Mouse (Mus musculus): ENCODE measurements around the gene Tmem274. TPM values are rescaled to one million over a fixed set of nuclear protein-coding genes. Genes with fewer than 3 reads are reported as not detected.

Tmem274 gene
- polyA plus RNA-seq, 1 experiment, result not detected

DNA sequence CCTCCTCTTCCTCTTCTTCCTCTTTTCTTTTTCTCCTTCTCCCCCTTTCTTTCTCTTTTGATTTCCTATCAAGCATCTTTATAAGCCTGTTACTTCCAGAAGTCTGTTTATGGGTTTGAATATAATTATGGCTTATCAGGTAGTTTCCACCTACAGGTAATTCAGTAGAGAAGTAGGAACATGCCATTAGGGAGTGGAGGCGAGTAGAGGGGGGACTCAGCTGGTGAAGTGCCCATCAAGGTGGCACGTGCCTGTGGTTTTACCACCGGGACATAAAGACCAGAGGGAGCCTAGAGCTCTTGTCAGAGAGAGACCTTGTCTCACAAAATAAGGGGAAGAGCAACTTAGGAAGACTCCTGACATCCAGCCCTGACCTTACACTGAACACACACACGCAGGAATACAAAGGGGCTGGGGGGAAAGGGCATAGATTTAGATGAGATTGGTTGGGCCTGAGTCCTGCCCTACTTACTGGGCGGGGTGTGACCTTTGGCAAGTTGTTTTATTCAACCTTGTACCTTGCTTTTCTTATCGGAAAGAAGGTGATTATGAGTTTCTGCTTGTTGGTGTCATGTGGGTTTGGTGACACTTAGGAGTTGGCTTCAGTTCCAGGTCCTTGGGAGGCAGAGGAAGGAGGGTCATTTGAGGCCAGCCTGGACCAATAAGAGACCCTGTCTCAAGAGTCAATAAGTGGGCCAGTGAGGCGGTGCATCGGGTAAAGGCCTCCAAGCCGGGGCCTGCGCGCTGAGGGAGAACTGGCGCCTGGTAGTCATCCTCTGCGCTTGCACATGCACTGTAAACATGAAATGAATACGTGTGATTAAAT lies 12.4 kb downstream of the Tmem274 start:
- no peak for TF ChIP-seq CTCF (IDR thresholded peaks at IDR 0.05; ENCODE audit: extremely low read depth, insufficient read length, insufficient replicate concordance, low read depth, low read length)
- TF ChIP-seq POLR2A (IDR thresholded peaks at IDR 0.05; ENCODE audit: low read depth, low read length), result no peak
- peak overlapping the region; percentile 7; the same call in 1 of the 2 replicates for H3K4me3 ChIP-seq (ENCODE audit: low read depth, low read length)
- H3K27me3 ChIP-seq (ENCODE audit: control insufficient read depth, insufficient read depth, low read length), result no peaks in the 10 kb centered on the region
- H3K27ac ChIP-seq (ENCODE audit: insufficient read depth, low read depth, low read length), result peak overlapping the region; percentile 98
- H3K36me3 ChIP-seq (ENCODE audit: control insufficient read depth, insufficient read depth, low read length), result peaks cover 43% of the 10 kb centered on the region
- WGBS, result 26% methylated on average over 14 of the region's 14 CpGs
- peaks cover 4% of the 10 kb centered on the region; the same call in 1 of the 2 replicates for H3K4me1 ChIP-seq (ENCODE audit: control insufficient read depth, insufficient read depth, insufficient read length, low read length)

DNA sequence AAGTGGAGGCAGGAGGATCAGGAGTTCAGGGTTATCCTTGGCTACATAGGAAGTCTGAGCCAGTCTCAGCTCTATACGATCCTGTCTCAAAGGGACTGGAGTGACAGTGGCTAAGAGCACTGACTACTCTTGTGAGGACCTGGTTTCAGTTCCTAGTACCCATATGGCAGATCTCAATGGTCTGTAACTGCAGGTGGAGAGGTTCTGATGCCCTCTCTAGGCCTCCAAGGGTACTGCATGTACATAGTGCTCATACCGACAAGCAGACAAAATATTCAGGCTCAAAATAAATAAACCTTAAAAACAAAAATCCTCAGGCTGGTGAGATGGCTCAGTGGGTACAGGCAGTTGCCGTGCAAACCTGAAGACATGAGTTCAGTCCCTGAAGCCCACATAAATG lies 14.0 kb downstream of the Tmem274 start:
- TF ChIP-seq POLR2A (IDR thresholded peaks at IDR 0.05; ENCODE audit: low read depth, low read length), result no peak
- TF ChIP-seq CTCF (IDR thresholded peaks at IDR 0.05; ENCODE audit: extremely low read depth, insufficient read length, insufficient replicate concordance, low read depth, low read length), result no peak
- H3K4me1 ChIP-seq (ENCODE audit: control insufficient read depth, insufficient read depth, insufficient read length, low read length), result peaks cover 4% of the 10 kb centered on the region; the same call in 1 of the 2 replicates
- no peak overlapping the region for H3K27ac ChIP-seq (ENCODE audit: insufficient read depth, low read depth, low read length)
- no peaks in the 10 kb centered on the region for H3K27me3 ChIP-seq (ENCODE audit: control insufficient read depth, insufficient read depth, low read length)
- WGBS, result 97% methylated on average over 3 of the region's 3 CpGs
- H3K36me3 ChIP-seq (ENCODE audit: control insufficient read depth, insufficient read depth, low read length), result peaks cover 56% of the 10 kb centered on the region
- no peak overlapping the region for H3K4me3 ChIP-seq (ENCODE audit: low read depth, low read length)

- H3K36me3 ChIP-seq (ENCODE audit: control insufficient read depth, insufficient read depth, low read length), result peaks cover 67% of the 10 kb centered on the region
- 67% methylated on average over 2 of the region's 2 CpGs for WGBS
These were observed 19.4 kb downstream of the Tmem274 start for GRCm38 (mm10) chr4:149496612-149497011.

DNA sequence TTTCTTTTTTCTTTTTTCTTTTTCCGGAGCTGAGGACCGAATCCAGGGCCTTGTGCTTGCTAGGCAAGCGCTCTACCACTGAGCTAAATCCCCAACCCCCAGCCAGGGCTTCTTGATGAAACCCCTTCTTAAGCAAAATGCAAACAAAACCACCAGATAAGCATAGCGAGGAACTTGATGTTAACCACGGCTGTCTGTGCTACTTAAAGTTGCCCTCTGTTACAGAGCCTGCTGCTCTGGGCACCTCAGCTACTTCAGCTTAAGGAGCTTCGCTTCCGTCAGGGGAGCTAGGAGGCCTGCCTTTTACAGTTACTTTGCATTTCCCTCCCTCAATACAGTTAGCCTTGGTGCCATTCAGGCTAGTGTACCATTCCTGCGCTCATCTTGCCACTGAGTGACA lies 21.7 kb downstream of the Tmem274 start:
- Histone ChIP-seq H3K4me3 (ENCODE audit: low read depth, low read length) (no peak overlapping the region), H3K27me3 (ENCODE audit: control insufficient read depth, insufficient read depth, low read length) (no peaks in the 10 kb centered on the region), H3K36me3 (ENCODE audit: control insufficient read depth, insufficient read depth, low read length) (peaks cover 63% of the 10 kb centered on the region), H3K4me1 (ENCODE audit: control insufficient read depth, insufficient read depth, insufficient read length, low read length) (no peaks in the 10 kb centered on the region), H3K27ac (ENCODE audit: insufficient read depth, low read depth, low read length) (no peak overlapping the region)
- TF ChIP-seq CTCF (IDR thresholded peaks at IDR 0.05; ENCODE audit: extremely low read depth, insufficient read length, insufficient replicate concordance, low read depth, low read length) (no peak), POLR2A (IDR thresholded peaks at IDR 0.05; ENCODE audit: low read depth, low read length) (no peak)
- WGBS, result 83% methylated on average over 8 of the region's 8 CpGs

More at GRCm38 (mm10) chr4:149496612-149497011, 19.4 kb downstream of the Tmem274 start:
- TF ChIP-seq POLR2A (IDR thresholded peaks at IDR 0.05; ENCODE audit: low read depth, low read length) (no peak), CTCF (IDR thresholded peaks at IDR 0.05; ENCODE audit: extremely low read depth, insufficient read length, insufficient replicate concordance, low read depth, low read length) (no peak)
- Histone ChIP-seq H3K4me3 (ENCODE audit: low read depth, low read length) (no peak overlapping the region), H3K27ac (ENCODE audit: insufficient read depth, low read depth, low read length) (no peak overlapping the region), H3K27me3 (ENCODE audit: control insufficient read depth, insufficient read depth, low read length) (no peaks in the 10 kb centered on the region), H3K4me1 (ENCODE audit: control insufficient read depth, insufficient read depth, insufficient read length, low read length) (no peaks in the 10 kb centered on the region)

- WGBS, result 82% methylated on average over 5 of the region's 5 CpGs
- Histone ChIP-seq H3K36me3 (ENCODE audit: control insufficient read depth, insufficient read depth, low read length) (peaks cover 58% of the 10 kb centered on the region), H3K27ac (ENCODE audit: insufficient read depth, low read depth, low read length) (no peak overlapping the region), H3K4me1 (ENCODE audit: control insufficient read depth, insufficient read depth, insufficient read length, low read length) (no peaks in the 10 kb centered on the region), H3K27me3 (ENCODE audit: control insufficient read depth, insufficient read depth, low read length) (no peaks in the 10 kb centered on the region), H3K4me3 (ENCODE audit: low read depth, low read length) (no peak overlapping the region)
- TF ChIP-seq CTCF (IDR thresholded peaks at IDR 0.05; ENCODE audit: extremely low read depth, insufficient read length, insufficient replicate concordance, low read depth, low read length), result no peak
- TF ChIP-seq POLR2A (IDR thresholded peaks at IDR 0.05; ENCODE audit: low read depth, low read length), result no peak
These were observed 22.6 kb downstream of the Tmem274 start for GRCm38 (mm10) chr4:149499790-149500189.

GRCm38 (mm10) chr4:149504363-149504762 lies 27.2 kb downstream of the Tmem274 start:
- whole genome bisulfite sequencing, result 86% methylated on average over 5 of the region's 5 CpGs
- Histone ChIP-seq H3K27me3 (ENCODE audit: control insufficient read depth, insufficient read depth, low read length) (no peaks in the 10 kb centered on the region), H3K36me3 (ENCODE audit: control insufficient read depth, insufficient read depth, low read length) (peaks cover 23% of the 10 kb centered on the region), H3K4me3 (ENCODE audit: low read depth, low read length) (no peak overlapping the region), H3K4me1 (ENCODE audit: control insufficient read depth, insufficient read depth, insufficient read length, low read length) (peaks cover 9% of the 10 kb centered on the region; the same call in 1 of the 2 replicates), H3K27ac (ENCODE audit: insufficient read depth, low read depth, low read length) (no peak overlapping the region)
- TF ChIP-seq POLR2A (IDR thresholded peaks at IDR 0.05; ENCODE audit: low read depth, low read length) (no peak), CTCF (IDR thresholded peaks at IDR 0.05; ENCODE audit: extremely low read depth, insufficient read length, insufficient replicate concordance, low read depth, low read length) (no peak)

DNA sequence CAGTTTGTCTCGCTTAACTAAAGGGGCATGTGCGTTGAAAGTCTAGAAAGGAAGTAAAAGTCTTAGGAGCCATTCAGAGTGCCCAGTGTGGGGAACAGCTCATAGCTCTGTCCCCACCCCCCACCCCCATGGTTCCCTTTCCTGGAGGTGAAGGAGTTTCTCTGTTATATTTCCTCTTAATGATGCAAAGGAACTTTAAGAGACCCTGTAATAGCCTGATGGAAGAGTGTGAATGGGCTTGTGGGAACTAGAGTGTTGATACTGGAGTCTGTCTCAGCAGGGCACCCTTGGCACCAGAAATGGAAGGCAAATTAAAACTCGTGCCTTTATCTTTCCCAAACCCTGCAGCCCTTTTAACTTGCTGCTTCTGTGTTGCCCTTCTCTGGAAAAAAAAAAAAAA lies 27.7 kb downstream of the Tmem274 start:
- no peak for TF ChIP-seq CTCF (IDR thresholded peaks at IDR 0.05; ENCODE audit: extremely low read depth, insufficient read length, insufficient replicate concordance, low read depth, low read length)
- no peak for TF ChIP-seq POLR2A (IDR thresholded peaks at IDR 0.05; ENCODE audit: low read depth, low read length)
- H3K27me3 ChIP-seq (ENCODE audit: control insufficient read depth, insufficient read depth, low read length), result no peaks in the 10 kb centered on the region
- peaks cover 10% of the 10 kb centered on the region; the same call in 1 of the 2 replicates for H3K4me1 ChIP-seq (ENCODE audit: control insufficient read depth, insufficient read depth, insufficient read length, low read length)
- WGBS, result 51% methylated on average over 3 of the region's 3 CpGs
- no peak overlapping the region for H3K27ac ChIP-seq (ENCODE audit: insufficient read depth, low read depth, low read length)
- no peak overlapping the region for H3K4me3 ChIP-seq (ENCODE audit: low read depth, low read length)
- peaks cover 18% of the 10 kb centered on the region for H3K36me3 ChIP-seq (ENCODE audit: control insufficient read depth, insufficient read depth, low read length)

Measured in small intestine, adult 2 months (tissue).